Mouse (Mus musculus): Measurements from ENCODE around the gene Rela. TPM values are rescaled to one million over a fixed set of nuclear protein-coding genes. Genes with fewer than 3 reads are reported as not detected.
A peak's percentile ranks its signal among the peaks of the same experiment; 100 is the strongest.

Gene Rela
- polyA plus RNA-seq (2015; fragmentation: Nextera tagmentation; extraction: Ambion mirVana) = 61.4 and 62.4 TPM in 2 replicates

- no peaks in the 10 kb centered on the region for H3K9me3 ChIP-seq (replicated peaks)
- peak; percentile 79 for ATAC-seq (ENCODE audit: insufficient number of reproducible peaks, low FRiP score, low TSS enrichment, low read depth)
- H3K36me3 ChIP-seq = peaks cover 37% of the 10 kb centered on the region
- peaks cover 19% of the 10 kb centered on the region for H3K4me1 ChIP-seq
- peak within 1 kb of the TSS; percentile 60 for H3K4me3 ChIP-seq (replicated peaks)
- under 1% methylated on average over 97 of the region's 109 CpGs for WGBS
- no peaks in the 10 kb centered on the region for H3K27me3 ChIP-seq
- H3K9ac ChIP-seq = peak within 1 kb of the TSS; percentile 64
- H3K27ac ChIP-seq (replicated peaks) = peak within 1 kb of the TSS; percentile 84
- H3K4me2 ChIP-seq (replicated peaks) = peak within 1 kb of the TSS; percentile 74
Measured at GRCm38 (mm10) chr19:5637069-5638047, at the start of gene Rela. Gene Rela (plus strand): TSS chr19:5637483.

GRCm38 (mm10) chr19:5589159-5589558 is 48.1 kb upstream of the Rela start:
- Histone ChIP-seq H3K4me3 (replicated peaks) (no peak overlapping the region), H3K36me3 (no peaks in the 10 kb centered on the region), H3K4me1 (no peaks in the 10 kb centered on the region), H3K9me3 (replicated peaks) (no peaks in the 10 kb centered on the region), H3K27me3 (no peaks in the 10 kb centered on the region), H3K4me2 (replicated peaks) (no peak overlapping the region), H3K27ac (replicated peaks) (no peak overlapping the region), H3K9ac (no peak overlapping the region)
- 71% methylated on average over 9 of the region's 9 CpGs for WGBS
- ATAC-seq (ENCODE audit: insufficient number of reproducible peaks, low FRiP score, low TSS enrichment, low read depth) = no peak

GRCm38 (mm10) chr19:5591888-5592287 is 45.4 kb upstream of the Rela start:
- Histone ChIP-seq H3K27ac (replicated peaks) (no peak overlapping the region), H3K4me2 (replicated peaks) (no peak overlapping the region), H3K36me3 (no peaks in the 10 kb centered on the region), H3K4me3 (replicated peaks) (no peak overlapping the region), H3K9me3 (replicated peaks) (no peaks in the 10 kb centered on the region), H3K9ac (no peak overlapping the region), H3K27me3 (no peaks in the 10 kb centered on the region), H3K4me1 (no peaks in the 10 kb centered on the region)
- ATAC-seq (ENCODE audit: insufficient number of reproducible peaks, low FRiP score, low TSS enrichment, low read depth) = no peak
- 86% methylated on average over 6 of the region's 6 CpGs for WGBS

- H3K9me3 ChIP-seq (replicated peaks) = no peaks in the 10 kb centered on the region
- H3K4me3 ChIP-seq (replicated peaks) = no peak overlapping the region
- H3K36me3 ChIP-seq = peaks cover 12% of the 10 kb centered on the region
- H3K4me1 ChIP-seq = peaks cover 25% of the 10 kb centered on the region
- H3K27me3 ChIP-seq = no peaks in the 10 kb centered on the region
- ATAC-seq (ENCODE audit: insufficient number of reproducible peaks, low FRiP score, low TSS enrichment, low read depth) = no peak
- no peak overlapping the region for H3K9ac ChIP-seq
- no peak overlapping the region for H3K27ac ChIP-seq (replicated peaks)
- WGBS = 81% methylated on average over 4 of the region's 4 CpGs
- H3K4me2 ChIP-seq (replicated peaks) = no peak overlapping the region
Measured at GRCm38 (mm10) chr19:5599224-5599623, 38.1 kb upstream of the Rela start.

GRCm38 (mm10) chr19:5601752-5602541 is 35.3 kb upstream of the Rela start, which contains the start of gene Rnaseh2c:
Gene Rnaseh2c (plus strand): TSS chr19:5601873.
- peaks cover 39% of the 10 kb centered on the region for H3K36me3 ChIP-seq
- WGBS = under 1% methylated on average over 64 of the region's 64 CpGs
- no peaks in the 10 kb centered on the region for H3K9me3 ChIP-seq (replicated peaks)
- peak within 1 kb of the TSS; percentile 85 for H3K27ac ChIP-seq (replicated peaks)
- H3K4me2 ChIP-seq (replicated peaks) = peak within 1 kb of the TSS; percentile 88
- H3K4me1 ChIP-seq = peaks cover 25% of the 10 kb centered on the region
- peak within 1 kb of the TSS; percentile 91 for H3K9ac ChIP-seq
- no peaks in the 10 kb centered on the region for H3K27me3 ChIP-seq
- H3K4me3 ChIP-seq (replicated peaks) = peak within 1 kb of the TSS; percentile 92
- peak; percentile 82 for ATAC-seq (ENCODE audit: insufficient number of reproducible peaks, low FRiP score, low TSS enrichment, low read depth)

GRCm38 (mm10) chr19:5603664-5604063 is 33.6 kb upstream of the Rela start:
- no peak overlapping the region for H3K9ac ChIP-seq
- H3K4me2 ChIP-seq (replicated peaks) = no peak overlapping the region
- peaks cover 38% of the 10 kb centered on the region for H3K4me1 ChIP-seq
- H3K36me3 ChIP-seq = peaks cover 55% of the 10 kb centered on the region
- H3K27ac ChIP-seq (replicated peaks) = no peak overlapping the region
- no peak overlapping the region for H3K4me3 ChIP-seq (replicated peaks)
- no peaks in the 10 kb centered on the region for H3K9me3 ChIP-seq (replicated peaks)
- ATAC-seq (ENCODE audit: insufficient number of reproducible peaks, low FRiP score, low TSS enrichment, low read depth) = no peak
- whole genome bisulfite sequencing = 69% methylated on average over 7 of the region's 7 CpGs
- H3K27me3 ChIP-seq = no peaks in the 10 kb centered on the region

GRCm38 (mm10) chr19:5605126-5605525 is 32.2 kb upstream of the Rela start:
- Histone ChIP-seq H3K4me3 (replicated peaks) (no peak overlapping the region), H3K27me3 (no peaks in the 10 kb centered on the region), H3K27ac (replicated peaks) (no peak overlapping the region), H3K9me3 (replicated peaks) (no peaks in the 10 kb centered on the region), H3K9ac (no peak overlapping the region), H3K4me1 (peaks cover 45% of the 10 kb centered on the region), H3K36me3 (peaks cover 56% of the 10 kb centered on the region), H3K4me2 (replicated peaks) (no peak overlapping the region)
- WGBS = 87% methylated on average over 7 of the region's 7 CpGs
- no peak for ATAC-seq (ENCODE audit: insufficient number of reproducible peaks, low FRiP score, low TSS enrichment, low read depth)

GRCm38 (mm10) chr19:5606196-5606595 is 31.1 kb upstream of the Rela start:
- no peak for ATAC-seq (ENCODE audit: insufficient number of reproducible peaks, low FRiP score, low TSS enrichment, low read depth)
- Histone ChIP-seq H3K9ac (no peak overlapping the region), H3K9me3 (replicated peaks) (no peaks in the 10 kb centered on the region), H3K4me3 (replicated peaks) (no peak overlapping the region), H3K36me3 (peaks cover 56% of the 10 kb centered on the region), H3K4me1 (peaks cover 50% of the 10 kb centered on the region), H3K27me3 (no peaks in the 10 kb centered on the region), H3K4me2 (replicated peaks) (no peak overlapping the region), H3K27ac (replicated peaks) (no peak overlapping the region)
- 85% methylated on average over 8 of the region's 8 CpGs for WGBS

GRCm38 (mm10) chr19:5607705-5608410 is 29.4 kb upstream of the Rela start:
- no peaks in the 10 kb centered on the region for H3K9me3 ChIP-seq (replicated peaks)
- H3K9ac ChIP-seq = no peak overlapping the region
- no peak overlapping the region for H3K27ac ChIP-seq (replicated peaks)
- no peaks in the 10 kb centered on the region for H3K27me3 ChIP-seq
- no peak overlapping the region for H3K4me2 ChIP-seq (replicated peaks)
- H3K36me3 ChIP-seq = peaks cover 56% of the 10 kb centered on the region
- H3K4me1 ChIP-seq = peaks cover 39% of the 10 kb centered on the region
- no peak overlapping the region for H3K4me3 ChIP-seq (replicated peaks)
- WGBS = 93% methylated on average over 26 of the region's 26 CpGs
- ATAC-seq (ENCODE audit: insufficient number of reproducible peaks, low FRiP score, low TSS enrichment, low read depth) = no peak

- 0 out of 2 replicates have a peak overlapping the region, but pooled peaks have one; percentile 99 for H3K27ac ChIP-seq (replicated peaks)
- H3K27me3 ChIP-seq = no peaks in the 10 kb centered on the region
- 95% methylated on average over 13 of the region's 13 CpGs for WGBS
- peak overlapping the region; percentile 63 for H3K4me2 ChIP-seq (replicated peaks)
- peak overlapping the region; percentile 81 for H3K4me3 ChIP-seq (replicated peaks)
- peak overlapping the region; percentile 86; the same call in 1 of the 2 replicates for H3K9ac ChIP-seq
- H3K4me1 ChIP-seq = peaks cover 31% of the 10 kb centered on the region
- H3K9me3 ChIP-seq (replicated peaks) = no peaks in the 10 kb centered on the region
- peaks cover 48% of the 10 kb centered on the region for H3K36me3 ChIP-seq
- no peak for ATAC-seq (ENCODE audit: insufficient number of reproducible peaks, low FRiP score, low TSS enrichment, low read depth)
Measured at GRCm38 (mm10) chr19:5608707-5609106, 28.6 kb upstream of the Rela start.
